Mouse (Mus musculus) embryonic facial prominence, embryonic 13.5 days (tissue): ENCODE results near the gene Serpini2. TPM values are rescaled to one million over a fixed set of nuclear protein-coding genes. Genes with fewer than 3 reads are reported as not detected.
"Not testable (repeated sequence)": the region's sequence is repeated elsewhere in the genome, so short reads cannot be mapped to it uniquely, and the experiment has no call there.

Experiments
- ATAC-seq: fragments of 200-750 bp; cut with Nextera tagmentation; 2 replicates; pipeline ENCODE4 v1.8.0; 2017; ENCODE audit warnings: low read depth; ENCODE audit not compliant: insufficient number of reproducible peaks, insufficient read depth, low FRiP score, low TSS enrichment
- H3K27ac ChIP-seq: fragments of 300-500 bp; sonication (generic); 2 replicates; pipeline ENCODE4 v1.5.1; 2015; ENCODE audit warnings: moderate library complexity, mild to moderate bottlenecking, inconsistent platforms
- H3K27me3 ChIP-seq: fragments of 300-500 bp; sonication (generic); 2 replicates; pipeline ENCODE4 v1.6.1; 2015; ENCODE audit warnings: mild to moderate bottlenecking, inconsistent platforms
- H3K36me3 ChIP-seq: fragments of 300-500 bp; sonication (generic); 2 replicates; pipeline ENCODE4 v1.6.1; 2015; ENCODE audit warnings: mild to moderate bottlenecking, inconsistent platforms
- H3K4me1 ChIP-seq: fragments of 300-500 bp; sonication (generic); 2 replicates; pipeline ENCODE4 v1.6.1; 2015; ENCODE audit warnings: inconsistent platforms
- H3K4me2 ChIP-seq: fragments of 300-500 bp; sonication (generic); 2 replicates; pipeline ENCODE4 v1.6.1; 2015; ENCODE audit warnings: moderate library complexity, mild to moderate bottlenecking, inconsistent platforms
- H3K4me3 ChIP-seq: fragments of 300-500 bp; sonication (generic); 2 replicates; pipeline ENCODE4 v1.5.1; 2015; ENCODE audit warnings: mild to moderate bottlenecking, inconsistent platforms
- H3K9ac ChIP-seq: fragments of 300-500 bp; sonication (generic); 2 replicates; pipeline ENCODE4 v1.6.1; 2015; ENCODE audit warnings: mild to moderate bottlenecking, inconsistent platforms
- H3K9me3 ChIP-seq: fragments of 300-500 bp; sonication (generic); 2 replicates; pipeline ENCODE4 v1.6.1; 2016; ENCODE audit warnings: inconsistent platforms
- WGBS: fragments of 180-500 bp; shearing (Covaris S2); methylation state at CpG from one replicate; pipeline ENCODE4 v1.1.7; 2015; ENCODE audit warnings: mixed read lengths; 5-methylcytosine and 5-hydroxymethylcytosine counted together
- polyA plus RNA-seq: library from polyadenylated mRNA; unstranded; fragments of >200 nt; fragmentation: Nextera tagmentation; extraction: Ambion mirVana; gene quantifications from 2 replicates; pipeline ENCODE4 v1.2.1, GENCODE M21; 2015

Gene Serpini2
- not detected in 2 replicates for polyA plus RNA-seq

- H3K27ac ChIP-seq: no peak within 1 kb of the TSS
- no peak for ATAC-seq
- no peaks in the 10 kb centered on the region for H3K9me3 ChIP-seq
- no peak within 1 kb of the TSS for H3K9ac ChIP-seq
- no peaks in the 10 kb centered on the region for H3K36me3 ChIP-seq
- WGBS: 83% methylated on average over 2 of the region's 2 CpGs
- no peak within 1 kb of the TSS for H3K4me3 ChIP-seq
- no peak within 1 kb of the TSS for H3K4me2 ChIP-seq
- H3K4me1 ChIP-seq: no peaks in the 10 kb centered on the region
- H3K27me3 ChIP-seq: no peaks in the 10 kb centered on the region
Observed at GRCm38 (mm10) chr3:75269978-75270377, at the start of gene Serpini2. Gene Serpini2 (minus strand): TSS chr3:75270078.

- Histone ChIP-seq H3K4me2 (no peak overlapping the region), H3K4me1 (no peaks in the 10 kb centered on the region), H3K4me3 (no peak overlapping the region), H3K9ac (no peak overlapping the region), H3K27me3 (no peaks in the 10 kb centered on the region), H3K27ac (no peak overlapping the region), H3K9me3 (no peaks in the 10 kb centered on the region), H3K36me3 (no peaks in the 10 kb centered on the region)
- WGBS: 94% methylated on average over 4 of the region's 4 CpGs
- ATAC-seq: no peak
Observed at GRCm38 (mm10) chr3:75308861-75309260, 39.0 kb upstream of the Serpini2 start.

GRCm38 (mm10) chr3:75308228-75308627, 38.4 kb upstream of the Serpini2 start:
- no peak for ATAC-seq
- H3K27ac ChIP-seq: no peak overlapping the region
- H3K4me1 ChIP-seq: no peaks in the 10 kb centered on the region
- no peaks in the 10 kb centered on the region for H3K27me3 ChIP-seq
- no peak overlapping the region for H3K9ac ChIP-seq
- WGBS: 73% methylated on average over 3 of the region's 3 CpGs
- no peak overlapping the region for H3K4me3 ChIP-seq
- H3K4me2 ChIP-seq: no peak overlapping the region
- no peaks in the 10 kb centered on the region for H3K9me3 ChIP-seq
- H3K36me3 ChIP-seq: no peaks in the 10 kb centered on the region

- Histone ChIP-seq H3K9ac (no peak overlapping the region), H3K4me3 (no peak overlapping the region), H3K27me3 (no peaks in the 10 kb centered on the region), H3K4me1 (no peaks in the 10 kb centered on the region), H3K27ac (no peak overlapping the region), H3K36me3 (no peaks in the 10 kb centered on the region), H3K4me2 (no peak overlapping the region), H3K9me3 (no peaks in the 10 kb centered on the region)
- WGBS: 90% methylated on average over 3 of the region's 3 CpGs
- ATAC-seq: no peak
Observed at GRCm38 (mm10) chr3:75305584-75305983, 35.7 kb upstream of the Serpini2 start.

GRCm38 (mm10) chr3:75304621-75305020, 34.7 kb upstream of the Serpini2 start:
- WGBS: 93% methylated on average over 5 of the region's 5 CpGs
- Histone ChIP-seq H3K9ac (no peak overlapping the region), H3K27me3 (no peaks in the 10 kb centered on the region), H3K4me1 (no peaks in the 10 kb centered on the region), H3K27ac (no peak overlapping the region), H3K9me3 (no peaks in the 10 kb centered on the region), H3K4me2 (no peak overlapping the region), H3K36me3 (no peaks in the 10 kb centered on the region), H3K4me3 (no peak overlapping the region)
- ATAC-seq: no peak

DNA sequence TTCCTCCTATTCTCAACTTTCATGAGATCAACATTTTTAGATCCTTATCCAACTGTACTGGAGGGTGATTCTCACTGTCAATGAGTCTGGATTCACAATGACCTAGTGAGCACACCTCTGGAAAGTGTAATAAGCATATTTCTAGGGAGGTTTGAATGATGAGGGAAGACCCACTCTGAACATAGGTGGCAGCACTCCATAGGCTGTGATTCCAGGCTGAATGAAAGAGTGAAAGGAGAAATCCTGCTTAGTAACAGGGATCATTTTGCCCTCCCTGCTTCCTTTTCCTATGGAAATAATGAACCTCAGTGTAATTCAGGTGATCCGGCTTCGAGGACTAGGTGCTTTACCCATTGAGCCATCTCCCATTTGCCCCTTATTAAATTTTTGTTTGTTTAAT, 31.2 kb upstream of the Serpini2 start:
- no peaks in the 10 kb centered on the region for H3K9me3 ChIP-seq
- no peak for ATAC-seq
- H3K4me1 ChIP-seq: no peaks in the 10 kb centered on the region
- no peak overlapping the region for H3K4me2 ChIP-seq
- H3K9ac ChIP-seq: no peak overlapping the region
- H3K27me3 ChIP-seq: no peaks in the 10 kb centered on the region
- no peak overlapping the region for H3K4me3 ChIP-seq
- no peak overlapping the region for H3K27ac ChIP-seq
- H3K36me3 ChIP-seq: no peaks in the 10 kb centered on the region
- 89% methylated on average over 2 of the region's 2 CpGs for WGBS

GRCm38 (mm10) chr3:75299464-75299863, 29.6 kb upstream of the Serpini2 start:
- H3K9me3 ChIP-seq, H3K27me3 ChIP-seq, H3K4me2 ChIP-seq, H3K27ac ChIP-seq, H3K9ac ChIP-seq, H3K4me3 ChIP-seq, H3K36me3 ChIP-seq, H3K4me1 ChIP-seq, ATAC-seq: not testable (repeated sequence)
- WGBS: 72% methylated on average over 1 of the region's 1 CpGs

GRCm38 (mm10) chr3:75297758-75298111, 27.9 kb upstream of the Serpini2 start:
- no peak overlapping the region for H3K27ac ChIP-seq
- H3K9me3 ChIP-seq: no peaks in the 10 kb centered on the region
- H3K9ac ChIP-seq: no peak overlapping the region
- 46% methylated on average over 3 of the region's 3 CpGs for WGBS
- H3K4me3 ChIP-seq: no peak overlapping the region
- H3K36me3 ChIP-seq: no peaks in the 10 kb centered on the region
- H3K4me2 ChIP-seq: no peak overlapping the region
- H3K4me1 ChIP-seq: no peaks in the 10 kb centered on the region
- no peak for ATAC-seq
- H3K27me3 ChIP-seq: no peaks in the 10 kb centered on the region

- no peak for ATAC-seq
- no peaks in the 10 kb centered on the region for H3K27me3 ChIP-seq
- WGBS: 61% methylated on average over 2 of the region's 2 CpGs
- no peak overlapping the region for H3K4me3 ChIP-seq
- no peak overlapping the region for H3K27ac ChIP-seq
- no peaks in the 10 kb centered on the region for H3K9me3 ChIP-seq
- no peak overlapping the region for H3K4me2 ChIP-seq
- H3K4me1 ChIP-seq: no peaks in the 10 kb centered on the region
- no peaks in the 10 kb centered on the region for H3K36me3 ChIP-seq
- H3K9ac ChIP-seq: no peak overlapping the region
Observed at GRCm38 (mm10) chr3:75297026-75297757, 27.3 kb upstream of the Serpini2 start.

- Histone ChIP-seq H3K4me2 (no peak overlapping the region), H3K4me1 (no peaks in the 10 kb centered on the region), H3K9me3 (no peaks in the 10 kb centered on the region), H3K27ac (no peak overlapping the region), H3K36me3 (no peaks in the 10 kb centered on the region), H3K9ac (no peak overlapping the region), H3K27me3 (no peaks in the 10 kb centered on the region), H3K4me3 (no peak overlapping the region)
- WGBS: 89% methylated on average over 2 of the region's 2 CpGs
- no peak for ATAC-seq
Observed at GRCm38 (mm10) chr3:75293243-75293642, 23.4 kb upstream of the Serpini2 start.

DNA sequence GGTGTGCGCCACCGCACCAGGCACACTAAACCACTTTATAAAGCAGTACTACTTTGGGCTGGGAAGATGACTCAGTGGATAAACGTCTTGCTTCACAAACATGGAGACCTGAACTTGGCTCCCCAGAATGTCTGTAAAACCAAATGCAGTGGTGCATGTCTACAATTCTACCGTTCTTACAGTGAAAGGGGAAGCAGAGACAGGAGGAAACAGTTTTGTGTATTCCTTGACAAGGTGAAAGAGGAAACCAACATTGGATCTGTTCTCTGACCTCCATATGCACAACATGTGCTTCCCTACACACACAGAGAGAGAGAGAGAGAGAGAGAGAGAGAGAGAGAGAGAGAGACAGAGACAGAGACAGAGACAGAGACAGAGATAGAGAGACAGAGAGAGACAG, 7.6 kb upstream of the Serpini2 start:
- H3K4me3 ChIP-seq: no peak overlapping the region
- no peaks in the 10 kb centered on the region for H3K9me3 ChIP-seq
- no peaks in the 10 kb centered on the region for H3K4me1 ChIP-seq
- no peak overlapping the region for H3K4me2 ChIP-seq
- H3K36me3 ChIP-seq: no peaks in the 10 kb centered on the region
- H3K27ac ChIP-seq: no peak overlapping the region
- no peak overlapping the region for H3K9ac ChIP-seq
- no peak for ATAC-seq
- H3K27me3 ChIP-seq: no peaks in the 10 kb centered on the region
- WGBS: 78% methylated on average over 4 of the region's 4 CpGs

- 89% methylated on average over 3 of the region's 3 CpGs for WGBS
- no peak for ATAC-seq
- H3K27me3 ChIP-seq: no peaks in the 10 kb centered on the region
Observed at GRCm38 (mm10) chr3:75276522-75276921, 6.6 kb upstream of the Serpini2 start.

More at GRCm38 (mm10) chr3:75276522-75276921, 6.6 kb upstream of the Serpini2 start:
- no peak overlapping the region for H3K4me2 ChIP-seq
- H3K4me3 ChIP-seq: no peak overlapping the region
- no peak overlapping the region for H3K27ac ChIP-seq
- no peaks in the 10 kb centered on the region for H3K36me3 ChIP-seq
- no peaks in the 10 kb centered on the region for H3K9me3 ChIP-seq
- no peak overlapping the region for H3K9ac ChIP-seq
- no peaks in the 10 kb centered on the region for H3K4me1 ChIP-seq
